Mouse (Mus musculus) granulocyte monocyte progenitor cell, adult 5-6 weeks (primary cell): ENCODE measurements at regions not wholly inside any gene's neighbourhood (a gene's known extent, or its start where the extent isn't known, plus 50 kb on each side); places are given as distances from the start of the nearest gene placed in this dataset.
A peak's percentile ranks its signal among the peaks of the same experiment; 100 is the strongest.

Source experiments
- ATAC-seq: replicated peaks from 2 replicates; pipeline ENCODE4 v1.8.0; 2016; ENCODE audit warnings: mild to moderate bottlenecking, moderate TSS enrichment, inconsistent platforms; ENCODE audit not compliant: poor library complexity, severe bottlenecking

DNA sequence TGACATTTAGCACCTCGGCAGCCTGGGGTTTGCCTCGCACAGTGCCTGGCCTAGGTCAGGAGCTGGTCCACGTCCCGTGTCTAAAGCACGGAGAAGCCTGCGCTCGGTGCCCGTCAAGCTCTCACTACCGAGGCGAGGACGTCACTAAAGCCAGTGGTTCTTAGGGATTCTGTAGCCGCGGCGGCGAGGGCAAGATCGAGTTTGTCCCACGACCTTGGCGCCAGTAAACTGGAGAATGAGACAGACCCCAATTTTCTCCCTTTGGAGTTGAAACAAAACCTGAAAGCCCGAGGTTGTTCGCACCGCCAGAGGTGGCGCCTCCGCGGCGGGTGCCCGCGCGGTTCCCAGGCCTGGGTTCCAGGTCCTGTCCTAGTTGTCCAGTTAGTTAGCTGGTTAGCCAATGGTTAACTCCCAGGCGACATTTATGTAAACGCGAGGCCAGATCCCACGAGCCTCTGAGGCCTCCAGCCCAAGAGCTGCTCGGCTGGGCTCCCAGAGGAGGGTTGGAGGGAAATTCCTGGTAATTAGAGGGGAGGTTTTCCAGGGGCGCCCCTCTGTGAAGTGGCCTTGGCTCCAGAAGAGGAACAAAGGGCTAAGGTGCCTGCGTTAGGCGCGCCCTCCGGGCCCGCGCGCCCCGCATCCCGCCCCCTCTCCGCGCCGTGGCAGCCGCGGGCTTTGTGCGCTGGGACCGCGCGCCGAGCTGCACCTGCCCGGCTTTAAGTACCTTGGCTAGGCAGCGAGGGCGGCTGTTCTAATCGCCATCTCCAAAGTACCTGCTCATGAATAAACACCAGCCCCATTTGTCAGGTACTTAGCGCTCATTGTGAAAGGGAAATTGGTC is 74.0 kb downstream of the Rhcg start:
- ATAC-seq: no peak

DNA sequence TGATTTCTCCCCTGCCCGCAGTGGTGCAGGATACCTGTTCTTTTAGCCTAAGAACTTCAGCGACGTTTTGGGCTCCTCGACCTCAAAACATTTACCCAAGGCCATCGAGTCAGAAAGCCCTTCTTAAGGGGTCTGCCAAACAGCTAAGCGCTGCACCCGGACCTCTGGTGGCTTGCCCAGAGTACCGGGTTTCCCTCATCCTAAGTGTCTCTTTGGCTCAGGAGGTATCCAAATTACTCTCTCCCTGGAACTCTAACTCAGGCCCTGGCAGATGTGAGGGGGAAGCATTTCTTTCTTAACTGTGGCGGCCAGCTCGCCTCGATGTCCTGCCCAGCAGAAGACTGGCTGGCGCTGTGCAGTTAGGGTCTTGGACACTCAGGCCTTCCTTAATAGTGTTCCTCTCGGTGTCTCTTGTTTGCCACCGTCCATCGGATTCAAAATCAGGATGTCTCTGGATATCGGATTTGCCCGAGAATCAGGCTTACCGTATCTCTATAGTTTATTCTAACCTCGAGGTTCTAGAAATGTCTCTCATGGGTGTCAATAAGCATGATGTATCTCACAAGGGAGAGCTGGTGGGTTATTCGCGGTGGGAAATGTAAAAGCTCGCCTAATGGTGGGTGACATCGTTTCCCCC is 75.0 kb downstream of the Rhcg start:
- ATAC-seq: no peak

DNA sequence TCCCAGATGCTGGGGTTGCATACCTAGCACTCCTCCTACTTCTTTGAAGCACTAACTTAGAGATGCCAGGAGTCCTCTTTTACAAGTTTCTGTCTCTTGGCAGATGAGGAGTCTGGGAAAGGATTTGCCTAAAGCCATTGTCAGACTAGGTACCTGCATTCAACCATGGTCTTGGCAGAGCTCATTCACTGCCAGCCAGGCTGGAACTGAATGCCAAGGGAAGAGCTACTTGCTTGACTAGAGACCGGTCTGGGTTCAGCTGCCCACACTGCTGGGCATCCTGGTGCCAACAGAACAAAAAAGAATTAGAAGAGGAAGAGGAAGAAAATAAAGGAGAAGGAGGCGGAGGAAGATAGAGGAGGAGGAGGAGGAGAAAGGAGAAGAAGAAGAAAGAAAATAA is 74.1 kb upstream of the Polg start:
- ATAC-seq: no peak

DNA sequence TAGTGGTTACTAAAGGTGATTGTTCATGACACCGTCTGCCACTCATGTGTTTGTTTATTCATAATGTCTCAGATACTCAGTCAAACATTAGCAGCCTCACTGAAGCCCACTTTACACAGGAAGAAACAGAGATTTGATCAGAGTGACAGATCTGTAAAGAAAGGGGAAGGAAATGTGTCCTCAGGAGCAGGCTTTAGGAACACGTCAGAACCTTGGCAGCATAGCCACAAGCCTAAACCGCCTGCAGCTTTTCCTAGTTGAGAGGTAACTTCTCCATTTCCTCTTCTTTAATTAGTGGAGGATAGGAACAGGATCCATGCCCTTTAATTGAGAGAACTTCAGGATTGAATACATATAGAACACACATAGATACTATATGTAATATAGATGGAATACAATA is 73.3 kb upstream of the Polg start:
- no peak; the same call in 1 of the 2 replicates for ATAC-seq

DNA sequence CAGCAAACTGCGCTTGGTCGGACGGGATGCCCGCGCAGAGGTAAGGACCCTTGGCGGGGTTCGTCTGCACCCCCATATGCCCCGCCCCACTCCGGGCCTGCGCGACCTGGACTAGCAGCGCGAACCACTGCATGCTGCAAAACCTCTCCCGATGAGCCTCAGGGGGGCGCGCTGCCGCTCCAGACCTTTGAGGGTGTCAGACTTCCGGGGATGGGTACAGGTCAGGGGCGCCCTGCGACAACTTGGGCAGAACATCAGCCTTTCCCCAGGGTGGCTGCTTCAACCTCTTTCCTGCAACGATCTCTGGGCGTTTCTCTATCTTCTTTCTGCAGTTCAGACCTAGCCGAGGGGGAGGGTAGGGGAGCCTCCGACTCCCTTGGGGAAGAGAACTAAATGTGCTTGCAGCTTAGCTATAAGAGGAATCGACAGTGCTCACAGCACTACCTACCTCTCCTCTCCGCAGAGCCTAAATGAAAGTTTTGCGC is 70.0 kb upstream of the Polg start:
- ATAC-seq: peak; percentile 59

DNA sequence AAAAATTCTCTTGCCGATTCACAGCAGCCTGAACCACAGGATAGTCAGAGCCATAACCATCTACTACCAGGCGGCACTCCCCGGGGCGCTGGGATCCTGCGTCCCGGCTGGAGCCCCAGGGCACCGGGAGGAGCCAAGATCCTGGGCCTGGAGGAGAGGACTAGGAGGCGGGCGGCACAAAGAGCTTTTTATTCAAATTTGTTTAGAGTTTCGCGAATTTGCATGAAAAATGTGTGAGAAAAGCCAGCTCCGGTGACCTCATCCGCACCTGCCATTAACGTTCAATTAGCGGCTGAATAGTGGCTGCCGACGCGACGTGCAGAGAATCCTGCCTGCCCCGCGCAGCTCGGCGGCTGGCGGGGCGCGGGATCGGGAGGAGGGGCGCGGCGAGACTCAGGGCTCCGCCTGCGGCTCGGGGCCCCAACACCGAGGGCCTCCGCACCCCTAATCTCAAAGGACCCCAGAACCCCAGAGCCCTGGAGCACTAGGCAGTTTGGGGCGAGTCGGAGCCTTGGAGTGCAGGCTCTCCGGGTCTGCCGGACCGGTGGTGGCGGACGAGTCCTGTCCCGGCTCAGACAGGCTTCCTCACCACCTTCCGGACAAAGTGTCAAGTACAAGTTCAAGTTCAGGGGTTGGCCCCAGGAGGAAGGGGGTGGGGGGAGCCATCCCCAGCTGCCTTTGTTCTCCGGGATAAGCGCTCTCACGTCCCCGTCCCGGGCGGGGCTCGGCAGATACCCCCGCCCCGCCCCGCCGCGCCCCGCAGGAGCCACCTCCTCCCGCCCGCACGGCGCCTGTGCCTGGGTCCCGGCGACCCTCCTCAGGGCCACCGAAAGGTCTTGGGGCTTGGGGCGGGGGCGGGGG is 69.3 kb upstream of the Polg start:
- no peak; the same call in 1 of the 2 replicates for ATAC-seq

DNA sequence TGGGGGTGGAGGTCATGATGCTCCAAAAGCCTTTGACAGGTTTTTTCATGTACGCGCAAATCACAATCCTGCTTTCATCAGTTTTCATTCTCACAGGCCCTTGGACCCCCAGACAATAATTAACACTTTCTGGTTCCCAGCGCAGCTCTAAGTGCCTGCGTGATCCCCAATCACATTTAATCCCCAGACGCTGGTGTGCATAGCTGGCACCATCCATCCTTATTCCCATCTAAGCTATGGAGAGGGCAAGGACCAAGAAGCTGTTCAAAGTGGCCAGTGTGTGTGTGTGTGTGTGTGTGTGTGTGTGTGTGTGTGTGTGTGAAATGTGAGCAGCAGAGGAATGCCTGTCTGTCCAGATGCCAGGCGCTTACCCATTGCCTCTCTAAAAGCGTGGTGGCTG is 68.7 kb upstream of the Polg start:
- ATAC-seq: no peak

DNA sequence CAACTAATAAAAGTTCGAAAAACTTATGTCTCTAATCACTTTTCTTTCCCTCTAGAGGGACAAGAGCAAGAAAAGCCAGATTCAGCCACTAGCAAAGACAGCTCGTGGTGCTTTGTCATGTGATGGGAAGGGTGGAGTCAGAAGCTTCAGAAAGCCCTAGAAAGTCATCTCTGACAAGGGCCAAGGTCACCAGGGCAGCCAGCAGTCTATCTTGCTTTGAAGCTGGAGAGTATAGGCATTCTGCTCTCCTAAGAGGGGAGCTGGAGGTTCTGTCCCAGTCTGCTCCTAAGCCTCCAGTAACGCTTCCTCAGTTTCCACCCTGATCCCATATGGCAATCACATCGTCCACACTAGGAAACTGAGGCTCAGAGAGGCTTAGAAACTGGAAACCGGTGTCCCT is 68.2 kb upstream of the Polg start:
- no peak for ATAC-seq

DNA sequence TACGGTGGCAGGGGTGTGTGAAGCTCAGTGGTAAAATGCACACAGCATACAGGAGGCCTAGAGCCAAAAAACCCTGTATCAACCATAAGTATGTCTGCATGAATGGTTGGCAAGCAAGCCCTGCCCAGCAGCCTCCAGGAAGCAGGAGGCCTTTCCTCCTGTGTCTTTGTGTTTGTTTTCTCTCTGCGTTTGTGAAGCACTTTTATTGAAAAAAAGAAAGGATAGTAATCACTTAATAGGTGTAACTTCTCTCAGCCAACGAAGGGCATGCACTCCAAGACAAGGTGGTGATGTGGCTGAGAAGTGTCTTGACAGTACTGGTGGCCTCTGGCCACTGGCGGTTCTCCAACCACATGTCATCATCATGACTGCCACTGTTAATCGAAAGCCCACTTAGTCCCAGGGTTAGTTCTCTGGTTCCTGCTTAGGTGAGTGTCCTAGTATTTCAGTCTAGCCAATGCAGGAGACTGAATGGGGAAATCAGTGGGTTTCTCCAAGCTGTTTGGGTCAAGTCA is 66.5 kb upstream of the Polg start:
- ATAC-seq: no peak

DNA sequence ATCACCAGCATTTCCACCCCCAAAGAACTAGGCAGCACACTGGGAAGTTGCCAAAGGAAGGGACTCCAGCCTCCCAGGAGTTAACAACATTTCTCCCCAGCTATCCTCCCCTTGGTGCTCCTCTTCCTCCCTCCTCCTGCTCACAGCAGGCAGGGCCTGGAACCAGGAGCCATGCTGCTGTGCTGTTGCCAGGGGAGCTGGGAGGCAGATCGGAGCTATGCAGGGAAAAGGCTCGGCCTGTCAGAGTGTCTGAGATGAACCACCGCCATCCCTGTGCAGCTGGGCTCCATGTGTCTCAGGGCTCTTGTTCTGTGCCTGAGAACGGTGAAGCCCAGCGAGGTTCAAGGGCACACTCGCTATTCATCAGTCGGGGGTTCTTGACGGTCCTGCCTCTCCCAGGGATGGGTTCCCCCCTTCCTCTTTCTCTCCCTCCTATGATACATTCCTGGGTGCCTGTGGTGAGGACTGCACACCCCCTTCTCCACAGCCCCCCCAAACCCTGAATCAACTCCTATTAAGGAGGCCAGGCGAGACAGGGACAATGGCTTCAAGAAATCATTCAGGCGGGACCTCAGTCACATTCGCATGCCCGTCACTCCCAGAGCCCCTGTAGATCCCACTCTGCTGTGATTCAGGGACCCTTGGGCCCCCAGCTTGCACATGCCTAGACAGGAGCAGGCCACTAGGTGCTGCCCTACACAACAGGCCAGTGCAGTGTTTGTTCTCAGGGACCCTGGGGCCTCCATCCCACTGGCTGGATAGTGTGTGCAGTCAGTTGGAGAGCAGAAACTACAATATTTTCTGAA is 65.6 kb upstream of the Polg start:
- ATAC-seq: no peak

DNA sequence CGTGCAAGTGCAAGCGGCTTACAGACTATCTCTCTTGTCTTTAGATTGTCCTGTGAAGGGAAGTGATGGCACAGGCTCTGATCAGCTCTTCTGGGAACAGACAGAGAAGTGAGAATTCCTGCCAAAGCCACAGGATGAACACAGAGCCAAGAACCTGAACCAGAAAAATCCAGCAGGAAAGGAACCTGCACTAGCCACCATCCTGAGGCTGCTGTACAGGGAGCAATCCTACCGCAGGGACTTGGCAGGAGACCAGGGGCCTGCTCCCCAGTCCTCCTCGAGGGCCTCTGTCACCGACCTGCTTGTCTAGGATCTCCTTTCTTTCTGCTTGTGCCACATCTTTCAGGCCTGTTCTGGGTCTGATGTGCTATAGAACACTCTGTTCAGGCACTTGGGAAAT is 65.0 kb upstream of the Polg start:
- ATAC-seq: no peak

DNA sequence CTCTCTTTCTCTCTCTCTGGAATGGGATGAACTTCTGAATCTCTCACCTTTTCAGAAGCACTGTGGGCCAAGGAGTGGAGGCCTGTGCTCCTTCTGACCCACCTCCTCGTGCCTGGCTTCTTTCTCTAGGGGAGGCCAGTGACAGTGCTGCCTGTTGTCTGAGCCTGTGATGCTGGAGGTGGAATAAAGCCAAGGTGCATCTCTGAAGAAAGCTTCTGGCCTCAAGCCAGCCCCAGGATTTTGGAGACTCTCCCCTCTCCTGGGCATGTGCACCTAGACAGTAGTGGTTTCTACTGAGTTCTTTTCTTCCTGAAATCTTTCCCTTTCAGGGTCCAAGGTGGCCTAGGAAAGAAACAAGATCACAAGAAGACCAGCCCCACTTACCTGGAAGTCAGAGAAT is 63.3 kb upstream of the Polg start:
- ATAC-seq: no peak

DNA sequence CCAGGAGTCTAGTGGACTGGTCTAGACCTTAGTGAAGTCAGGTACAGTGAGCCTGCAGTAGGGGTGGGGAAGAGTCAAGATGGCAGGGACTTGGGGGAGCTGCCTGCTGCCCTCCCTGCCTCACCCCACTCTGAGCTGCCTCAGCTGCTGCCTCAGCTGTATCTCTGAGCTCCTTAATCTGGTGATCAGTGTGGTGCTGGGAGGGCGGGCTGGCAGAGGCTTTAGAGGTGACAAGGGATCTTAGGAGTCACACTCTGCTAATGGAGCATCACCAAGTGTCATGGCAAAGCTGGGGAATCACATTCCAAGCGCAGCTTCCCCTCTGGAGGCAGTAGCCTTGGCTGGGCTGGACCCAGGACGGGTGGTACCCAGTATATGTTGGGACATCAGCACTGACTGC is 61.8 kb upstream of the Polg start:
- ATAC-seq: no peak

DNA sequence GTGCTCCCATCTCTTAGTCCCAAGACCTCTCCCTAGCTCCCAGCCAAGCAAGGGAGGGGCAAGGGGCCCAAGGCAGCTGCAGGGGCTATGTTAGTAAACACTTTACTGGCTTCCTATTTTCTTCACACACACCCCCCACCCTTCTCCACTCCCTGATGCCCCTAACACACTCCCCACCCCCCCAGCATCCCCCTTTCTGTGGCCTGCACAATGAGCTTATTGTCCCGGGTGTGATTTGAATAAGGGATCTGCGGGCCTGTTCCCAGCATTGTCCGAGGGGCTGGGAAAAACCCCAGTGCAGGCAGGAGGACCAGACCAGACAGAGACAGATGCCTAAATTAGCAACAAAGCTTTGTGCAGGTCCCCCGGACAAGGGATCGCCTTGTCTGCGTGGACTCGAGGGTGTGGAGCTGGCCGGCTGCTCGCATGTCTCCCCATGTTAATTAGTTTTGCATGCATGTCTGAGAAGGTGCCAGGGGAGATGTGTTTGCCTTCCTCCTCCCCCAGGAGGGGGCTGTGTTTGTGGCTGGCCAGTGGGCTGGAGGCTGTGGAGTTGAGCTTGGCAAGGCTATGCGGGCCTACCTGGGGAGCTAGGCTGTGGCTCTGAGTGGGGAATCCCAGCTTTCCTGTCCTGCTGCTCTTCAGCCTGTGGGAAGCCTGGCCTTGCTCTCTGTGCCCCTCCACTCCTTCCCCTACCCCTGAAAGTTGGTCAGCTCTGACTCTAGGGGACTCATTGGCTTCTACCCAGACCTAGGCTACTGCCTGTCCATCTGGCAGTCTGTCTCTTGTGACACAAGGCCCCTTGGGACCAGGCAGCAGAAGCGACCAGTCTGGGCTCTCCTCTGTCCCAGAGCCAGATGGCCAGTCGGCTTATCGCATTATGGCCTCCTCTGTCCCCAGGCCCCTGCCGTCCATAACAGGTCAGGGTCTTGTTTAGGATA is 59.8 kb upstream of the Polg start:
- ATAC-seq: no peak

DNA sequence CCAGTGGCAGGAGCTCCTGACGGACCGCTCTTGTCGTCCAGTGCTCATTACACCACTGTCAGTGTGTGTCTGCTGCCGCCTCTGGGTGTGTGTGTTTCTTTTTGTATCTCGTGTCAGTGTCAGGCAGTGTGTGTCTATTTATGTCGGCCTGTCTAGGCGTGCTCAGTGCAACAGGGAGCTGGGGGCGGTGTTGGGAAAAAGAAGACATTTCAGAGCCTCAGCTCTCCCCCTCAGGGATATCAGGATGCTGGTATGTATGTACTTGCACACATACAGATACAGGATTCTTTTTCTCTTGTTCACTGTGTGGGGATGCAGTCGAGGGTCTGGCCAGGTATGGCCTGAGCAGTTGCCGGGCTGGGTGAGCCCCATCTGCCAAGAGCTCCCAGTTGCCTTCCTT is 58.8 kb upstream of the Polg start:
- no peak for ATAC-seq

DNA sequence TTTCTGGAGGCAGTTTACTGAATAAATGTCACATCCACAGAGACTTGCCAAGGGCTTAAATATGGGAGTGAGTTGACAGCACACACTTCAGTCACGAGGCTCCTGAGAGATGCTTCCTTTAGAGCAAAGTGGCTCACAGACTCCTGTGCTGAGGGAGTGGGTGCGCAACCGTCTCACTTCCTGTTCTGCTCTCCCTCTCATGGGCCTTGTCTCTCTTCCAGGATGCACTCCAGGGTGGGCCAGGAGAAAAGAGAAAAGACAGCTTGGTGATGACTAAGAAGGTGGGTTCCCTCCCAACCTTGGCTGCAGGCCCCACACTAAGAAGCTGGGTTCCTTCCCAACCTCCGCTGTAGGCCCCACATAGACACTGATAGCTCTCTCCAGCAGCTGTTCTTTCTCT is 57.5 kb upstream of the Polg start:
- ATAC-seq: no peak

DNA sequence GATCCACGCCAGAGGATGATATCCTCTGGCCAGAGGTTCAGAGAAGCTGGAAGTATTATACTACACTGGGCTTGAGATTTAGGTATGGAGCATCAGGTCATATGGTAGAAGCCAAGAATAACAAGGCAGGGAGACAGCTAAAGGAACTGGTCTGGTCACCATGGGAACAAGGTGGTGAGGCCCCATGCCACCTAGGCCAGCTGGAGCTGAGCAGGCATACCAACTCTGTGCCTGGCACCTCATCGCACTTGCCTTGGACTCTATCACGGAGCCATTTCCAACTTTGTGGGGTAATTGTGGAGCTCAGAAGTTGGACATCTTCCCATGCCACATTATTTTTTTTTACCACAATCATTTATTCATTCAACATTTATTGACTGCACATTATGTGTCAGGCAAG is 55.9 kb upstream of the Polg start:
- no peak for ATAC-seq

DNA sequence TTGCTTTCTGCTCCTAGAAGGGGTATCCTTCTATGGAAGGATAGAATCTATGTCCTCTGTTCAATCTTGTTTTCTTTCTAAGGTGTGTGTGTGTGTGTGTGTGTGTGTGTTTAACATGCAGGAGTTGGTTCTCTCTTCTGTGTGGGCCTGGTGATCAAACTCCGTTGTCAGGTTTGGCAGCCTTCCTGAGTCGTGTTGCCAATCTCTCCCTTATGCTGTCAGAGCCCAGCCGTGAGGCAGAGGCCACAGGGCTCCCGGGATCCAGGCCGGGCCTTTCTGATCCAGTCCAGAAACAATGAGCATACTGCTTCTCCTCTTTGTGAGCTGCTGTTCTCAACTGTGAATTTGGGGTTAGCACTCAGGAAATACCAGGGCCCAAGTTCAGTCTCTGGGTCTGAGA is 55.1 kb upstream of the Polg start:
- ATAC-seq: no peak

DNA sequence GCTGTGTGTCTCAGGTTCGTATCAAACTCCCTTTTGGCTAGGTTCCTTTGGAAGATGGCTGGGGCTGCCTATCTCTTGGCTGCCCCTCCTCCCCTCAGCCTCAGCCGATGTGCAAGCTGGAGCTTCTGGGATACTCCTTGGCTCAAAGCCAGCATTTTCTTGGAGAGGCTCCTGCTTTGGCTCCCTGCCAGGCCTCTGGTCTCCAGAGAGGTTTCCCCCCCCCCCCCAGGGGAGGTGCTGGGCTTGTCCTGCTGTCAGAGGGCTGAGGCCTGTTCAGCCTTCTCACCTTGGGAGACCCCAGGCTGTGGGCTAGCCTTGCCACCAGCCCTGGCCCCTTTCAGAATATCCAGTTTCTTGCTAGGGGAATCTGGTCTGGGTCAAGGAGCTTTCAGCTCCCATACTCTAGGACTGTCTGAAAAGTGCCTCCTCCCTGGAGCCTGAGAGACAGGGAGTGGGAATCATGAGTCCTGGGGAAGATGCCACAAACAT is 54.1 kb upstream of the Polg start:
- ATAC-seq: no peak
